Mouse (Mus musculus): ENCODE data around the gene Trp53i13.

DNA sequence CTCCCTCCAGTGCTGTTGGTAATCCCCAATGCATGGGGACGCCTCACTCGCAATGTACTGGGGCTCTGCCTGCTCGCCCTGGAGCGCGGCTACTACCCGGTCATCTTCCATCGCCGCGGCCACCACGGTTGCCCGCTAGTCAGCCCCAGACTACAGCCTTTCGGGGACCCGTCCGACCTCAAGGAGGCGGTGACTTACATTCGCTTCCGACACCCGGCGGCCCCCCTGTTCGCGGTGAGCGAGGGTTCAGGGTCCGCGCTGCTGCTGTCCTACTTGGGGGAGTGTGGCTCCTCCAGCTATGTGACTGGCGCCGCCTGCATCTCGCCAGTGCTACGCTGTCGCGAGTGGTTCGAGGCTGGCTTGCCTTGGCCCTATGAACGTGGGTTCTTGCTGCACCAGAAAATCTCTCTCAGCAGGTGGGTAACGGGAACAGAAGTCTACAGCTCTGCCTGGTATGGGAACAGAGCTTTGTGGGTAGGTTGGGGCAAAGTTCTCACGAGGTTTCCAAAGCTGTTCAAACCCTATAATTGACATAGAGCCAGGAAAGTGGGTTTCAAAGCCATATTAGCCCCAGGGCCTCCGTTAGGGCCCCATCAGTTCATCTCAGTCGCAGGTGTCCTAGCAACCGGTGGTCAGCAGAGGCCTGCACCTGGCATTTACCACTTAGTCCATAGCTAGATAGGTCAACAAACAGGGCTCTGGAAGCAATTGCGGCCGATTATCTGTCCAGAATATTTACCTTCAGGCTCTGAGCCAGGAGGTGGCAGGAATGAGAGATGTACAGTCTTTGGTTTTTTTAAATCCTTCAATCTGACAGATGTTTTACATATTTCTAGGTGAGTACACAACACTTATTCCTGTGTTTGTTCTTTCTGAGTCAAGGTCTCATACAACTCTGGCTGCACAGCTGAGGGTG is at the start of gene Trp53i13:
- TF ChIP-seq CTCF (IDR thresholded peaks at IDR 0.05; ENCODE audit: borderline replicate concordance, insufficient read depth, low read length), result no peak
- TF ChIP-seq POLR2A (IDR thresholded peaks at IDR 0.05; ENCODE audit: low read depth, low read length), result no peak
